Mouse (Mus musculus): ENCODE data around the gene Sesn2.
A peak's percentile ranks its signal among the peaks of the same experiment; 100 is the strongest.

The Sesn2 gene

GRCm38 (mm10) chr4:132514555-132515135 is 4.3 kb upstream of the Sesn2 start:
- DNase-seq (ENCODE audit: low spot score): peak; percentile 85

GRCm38 (mm10) chr4:132513395-132514273 is 3.3 kb upstream of the Sesn2 start:
- peak; percentile 19 for DNase-seq (ENCODE audit: low spot score)

GRCm38 (mm10) chr4:132512080-132512479 is 1.8 kb upstream of the Sesn2 start:
- no peak for DNase-seq (ENCODE audit: low spot score)

GRCm38 (mm10) chr4:132509621-132510296 is 542 bp downstream of the Sesn2 start:
- peak; percentile 92 for DNase-seq (ENCODE audit: low spot score)

- no peak for DNase-seq (ENCODE audit: low spot score)
These were observed 3.1 kb downstream of the Sesn2 start for GRCm38 (mm10) chr4:132507210-132507609.

- DNase-seq (ENCODE audit: low spot score): no peak
These were observed 4.1 kb downstream of the Sesn2 start for GRCm38 (mm10) chr4:132506250-132506649.

- DNase-seq (ENCODE audit: low spot score): no peak
These were observed 4.5 kb downstream of the Sesn2 start for GRCm38 (mm10) chr4:132505800-132506199.

- no peak for DNase-seq (ENCODE audit: low spot score)
These were observed 5.1 kb downstream of the Sesn2 start for GRCm38 (mm10) chr4:132505034-132505738.

GRCm38 (mm10) chr4:132503344-132503743 is 7.0 kb downstream of the Sesn2 start:
- no peak for DNase-seq (ENCODE audit: low spot score)

GRCm38 (mm10) chr4:132501639-132502038 is 8.7 kb downstream of the Sesn2 start:
- no peak for DNase-seq (ENCODE audit: low spot score)

GRCm38 (mm10) chr4:132494271-132494918 is 15.9 kb downstream of the Sesn2 start:
- DNase-seq (ENCODE audit: low spot score): no peak

GRCm38 (mm10) chr4:132492178-132493060 is 17.9 kb downstream of the Sesn2 start:
- DNase-seq (ENCODE audit: low spot score): no peak

GRCm38 (mm10) chr4:132491748-132492147 is 18.6 kb downstream of the Sesn2 start:
- no peak for DNase-seq (ENCODE audit: low spot score)

- DNase-seq (ENCODE audit: low spot score): no peak
These were observed 19.2 kb downstream of the Sesn2 start for GRCm38 (mm10) chr4:132491057-132491456.

- no peak for DNase-seq (ENCODE audit: low spot score)
These were observed 19.9 kb downstream of the Sesn2 start for GRCm38 (mm10) chr4:132490273-132491010.

- DNase-seq (ENCODE audit: low spot score): no peak
These were observed 21.3 kb downstream of the Sesn2 start for GRCm38 (mm10) chr4:132488976-132489375.

- no peak for DNase-seq (ENCODE audit: low spot score)
These were observed 21.8 kb downstream of the Sesn2 start for GRCm38 (mm10) chr4:132488521-132488920.

- no peak for DNase-seq (ENCODE audit: low spot score)
These were observed 25.5 kb downstream of the Sesn2 start for GRCm38 (mm10) chr4:132484820-132485219.

- DNase-seq (ENCODE audit: low spot score): no peak
These were observed 26.1 kb downstream of the Sesn2 start for GRCm38 (mm10) chr4:132484231-132484630.
